Comparison of ENCODE assay signal across 18 mouse cellular contexts in the genomic region with DNA sequence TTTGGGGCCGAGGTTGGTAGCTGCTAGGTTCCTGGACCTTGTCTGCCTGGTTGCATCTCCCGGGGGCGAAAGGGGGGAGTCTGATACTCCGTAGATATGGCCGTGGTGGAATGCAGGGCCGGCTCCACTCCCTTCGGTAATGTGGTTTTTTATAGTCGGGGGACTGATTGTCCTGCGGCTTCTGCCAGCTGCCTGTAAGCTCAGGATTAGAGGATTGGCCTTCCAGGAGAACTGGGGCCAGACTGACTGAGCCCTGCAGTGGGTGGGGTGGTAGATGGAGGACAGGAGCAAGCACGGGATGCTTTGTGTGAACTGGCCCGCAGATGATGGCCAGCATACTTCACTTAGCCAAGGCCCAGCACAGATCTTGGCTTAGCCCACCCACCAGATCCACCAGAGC. TPM values are rescaled to one million over a fixed set of nuclear protein-coding genes. Genes with fewer than 3 reads are reported as not detected.
DNase-seq lines count a peak whose midpoint lies in the region; ATAC-seq and TF ChIP-seq lines count a peak whose summit lies in the region.
"Had no signal": no experiment of that assay in that cellular context is flagged by ENCODE, and none has a peak within 500 bp of the region (broad histone marks: within the 10 kb centered on the region; RNA-seq: fewer than 3 reads in every experiment).

No protein-coding gene starts in this region.

- DNase-seq in gastrocnemius, postnatal 25 days: peak; percentile 69
- DNase-seq in gastrocnemius, postnatal 4 days (ENCODE audit: low spot score in 2 of 2): no peak
- DNase-seq in heart, postnatal 0 days (ENCODE audit: low spot score): no peak
- no peak for DNase-seq in spleen, postnatal 36 days (ENCODE audit: low spot score in 2 of 2)

- TF ChIP-seq CTCF in heart, postnatal 0 days (IDR thresholded peaks at IDR 0.05; ENCODE audit: low read depth): no peak

- H3K9ac ChIP-seq in heart, postnatal 0 days (replicated peaks; ENCODE audit: low read depth, low read length): peak overlapping the region; percentile 26
- no peak overlapping the region for H3K9ac ChIP-seq in heart, embryonic 12.5 days
- H3K9ac ChIP-seq: embryonic facial prominence, embryonic 13.5 days; forebrain, embryonic 12.5 days; heart, embryonic 15.5 days; hindbrain, embryonic 12.5 days had no signal

- ATAC-seq in heart, postnatal 0 days (ENCODE audit: insufficient read depth, low read depth): peak; percentile 11; the same call in 1 of the 2 replicates
- no peak for ATAC-seq in heart, embryonic 12.5 days (ENCODE audit: insufficient number of reproducible peaks, low FRiP score)
- ATAC-seq: activated CD4-positive, CD25-positive, alpha-beta regulatory T cell, adult 4 months; forebrain, embryonic 16.5 days; hindbrain, embryonic 16.5 days; inflammation-experienced regulatory T-cells, adult 6 months; intestine, postnatal 0 days had no signal

- H3K79me2 ChIP-seq in myocyte (ENCODE audit: control insufficient read depth, insufficient read depth): no peaks in the 10 kb centered on the region

- no peak overlapping the region for H3K4me2 ChIP-seq in heart, postnatal 0 days (ENCODE audit: low read depth, low read length)
- H3K4me2 ChIP-seq in heart, embryonic 12.5 days: no peak overlapping the region
- H3K4me2 ChIP-seq in myocyte (ENCODE audit: low read depth): peak overlapping the region; percentile 62
- H3K4me2 ChIP-seq: embryonic facial prominence, embryonic 13.5 days; forebrain, embryonic 12.5 days; heart, embryonic 15.5 days; hindbrain, embryonic 12.5 days had no signal

- peak overlapping the region; percentile 46 for H3K27ac ChIP-seq in heart, postnatal 0 days (ENCODE audit: low read depth)
- no peak overlapping the region for H3K27ac ChIP-seq in heart, embryonic 12.5 days (ENCODE audit: poor library complexity, severe bottlenecking)
- H3K27ac ChIP-seq: embryonic facial prominence, embryonic 13.5 days; forebrain, embryonic 12.5 days; heart, embryonic 15.5 days; hindbrain, embryonic 12.5 days had no signal

- peaks cover 52% of the 10 kb centered on the region for H3K36me3 ChIP-seq in heart, postnatal 0 days (replicated peaks; ENCODE audit: control insufficient read depth, insufficient read depth, low read length)
- peaks cover 23% of the 10 kb centered on the region for H3K36me3 ChIP-seq in heart, embryonic 12.5 days
- H3K36me3 ChIP-seq in myocyte (ENCODE audit: control insufficient read depth, insufficient read depth): peaks cover 20% of the 10 kb centered on the region
- H3K36me3 ChIP-seq: embryonic facial prominence, embryonic 13.5 days; forebrain, embryonic 12.5 days; hindbrain, embryonic 12.5 days had no signal

- H3ac ChIP-seq in myocyte (ENCODE audit: control insufficient read depth, insufficient read length): no peak overlapping the region

- 0 out of 2 replicates have a peak, but pooled peaks cover 7% of the 10 kb centered on the region for H3K4me1 ChIP-seq in heart, postnatal 0 days (ENCODE audit: control insufficient read depth, insufficient read depth)
- H3K4me1 ChIP-seq in heart, embryonic 12.5 days (replicated peaks): 0 out of 2 replicates have a peak, but pooled peaks cover 5% of the 10 kb centered on the region
- H3K4me1 ChIP-seq: embryonic facial prominence, embryonic 13.5 days had no signal

- TF ChIP-seq POLR2A in myocyte (IDR thresholded peaks at IDR 0.05; ENCODE audit: insufficient read length, low read depth): peak; percentile 37

- no peak for TF ChIP-seq EP300 in heart, postnatal 0 days (IDR thresholded peaks at IDR 0.05; ENCODE audit: low read depth)

- no peaks in the 10 kb centered on the region for H3K9me3 ChIP-seq in heart, postnatal 0 days (replicated peaks; ENCODE audit: control insufficient read depth, low read length)
- H3K9me3 ChIP-seq in heart, embryonic 12.5 days (replicated peaks): no peaks in the 10 kb centered on the region
- H3K9me3 ChIP-seq: embryonic facial prominence, embryonic 13.5 days; forebrain, embryonic 12.5 days; heart, embryonic 15.5 days; hindbrain, embryonic 12.5 days had no signal

- H3K27me3 ChIP-seq in heart, postnatal 0 days (ENCODE audit: control insufficient read depth, insufficient read depth, low read length): no peaks in the 10 kb centered on the region
- H3K27me3 ChIP-seq in heart, embryonic 12.5 days (replicated peaks): peaks cover 11% of the 10 kb centered on the region
- no peaks in the 10 kb centered on the region for H3K27me3 ChIP-seq in myocyte (ENCODE audit: control insufficient read depth, insufficient read depth, insufficient read length)
- H3K27me3 ChIP-seq: heart, embryonic 15.5 days; Patski had no signal

- 47% methylated on average over 11 of the region's 11 CpGs for WGBS in heart, postnatal 0 days
- 59% methylated on average over 11 of the region's 11 CpGs for WGBS in heart, embryonic 12.5 days

- no peak overlapping the region for H3K4me3 ChIP-seq in heart, postnatal 0 days (ENCODE audit: low read depth, low read length)
- H3K4me3 ChIP-seq in heart, embryonic 12.5 days: no peak overlapping the region
- no peak overlapping the region for H3K4me3 ChIP-seq in myocyte
- H3K4me3 ChIP-seq: embryonic facial prominence, embryonic 13.5 days; forebrain, embryonic 12.5 days; heart, embryonic 15.5 days; hindbrain, embryonic 12.5 days had no signal

TF ChIP-seq in myocyte, 11 proteins besides CTCF, POLR2A, EP300 and RAD21:
- TF ChIP-seq MYOG (IDR thresholded peaks at IDR 0.05; ENCODE audit: control insufficient read depth in 1 of 3, insufficient read depth in 1 of 3, insufficient read length in 2 of 3, low read depth in 2 of 3) (peak in 2 of 3 experiments; percentile 47 to 82), TCF12 (IDR thresholded peaks at IDR 0.05; ENCODE audit: insufficient read depth, poor library complexity, severe bottlenecking) (peak; percentile 61), MYOD1 (IDR thresholded peaks at IDR 0.05; ENCODE audit: control insufficient read depth in 1 of 3, insufficient read length in 2 of 3, low read depth in 2 of 3) (peak in 2 of 3 experiments; percentile 35 to 64), MAX (IDR thresholded peaks at IDR 0.05; ENCODE audit: low read depth) (no peak)

RNA-seq across cellular contexts. Expression of gene Dok7, which starts 16.7 kb away (rescaled TPM):
- 10 to 100 TPM; 19.9 to 29.3 TPM for total RNA-seq in gastrocnemius, postnatal 25 days (2021)
- 10 to 100 TPM; 32.1 to 32.2 TPM for total RNA-seq in gastrocnemius, postnatal 4 days (2021)
- total RNA-seq in heart, postnatal 0 days (2014; rRNA removed; ENCODE audit: low replicate concordance): 27.7 and 37.7 TPM in 2 replicates
- 14.1 and 15.0 TPM in 2 replicates for polyA plus RNA-seq in heart, postnatal 0 days (2015; fragmentation: Nextera tagmentation; extraction: Ambion mirVana)
- 7.0 and 7.6 TPM in 2 replicates for polyA plus RNA-seq in heart, embryonic 12.5 days (2016; fragmentation: Nextera tagmentation; extraction: Ambion mirVana)
- polyA plus RNA-seq in myocyte (2012; fragmentation: generic; extraction: Trizol): 49.5 TPM
- total RNA-seq: CH12.LX; granulocyte monocyte progenitor cell, adult 5-6 weeks had no signal
- polyA plus RNA-seq: activated CD4-positive, CD25-positive, alpha-beta regulatory T cell, adult 4 months had no signal

RNA-seq across cellular contexts. Expression of gene Hgfac, which starts 31.9 kb away (rescaled TPM):
- under 1 TPM in 1 of 2 experiments, not detected in 1; 0.46 TPM for total RNA-seq in gastrocnemius, postnatal 25 days (2021)
- 1 to 10 TPM in 1 of 2 experiments, under 1 TPM in 1; 0.98 to 1.2 TPM for total RNA-seq in gastrocnemius, postnatal 4 days (2021)
- total RNA-seq in heart, postnatal 0 days (2014; rRNA removed; ENCODE audit: low replicate concordance): 0.19 TPM in 1 of 2 replicates, not detected in the other
- 0.16 and 0.36 TPM in 2 replicates for polyA plus RNA-seq in heart, postnatal 0 days (2015; fragmentation: Nextera tagmentation; extraction: Ambion mirVana)
- 0.42 and 1.5 TPM in 2 replicates for polyA plus RNA-seq in heart, embryonic 12.5 days (2016; fragmentation: Nextera tagmentation; extraction: Ambion mirVana)
- 0.26 TPM for polyA plus RNA-seq in myocyte (2012; fragmentation: generic; extraction: Trizol)
- total RNA-seq: CH12.LX had no signal

RNA-seq across cellular contexts. Expression of gene Lrpap1, which starts 32.3 kb away (rescaled TPM):
- total RNA-seq in gastrocnemius, postnatal 25 days (2021): 10 to 100 TPM; 22.2 to 35.2 TPM
- 10 to 100 TPM; 43.4 to 52.1 TPM for total RNA-seq in gastrocnemius, postnatal 4 days (2021)
- 35.9 and 43.7 TPM in 2 replicates for total RNA-seq in heart, postnatal 0 days (2014; rRNA removed; ENCODE audit: low replicate concordance)
- 85.8 TPM in 2 replicates for polyA plus RNA-seq in heart, postnatal 0 days (2015; fragmentation: Nextera tagmentation; extraction: Ambion mirVana)
- 142 and 147 TPM in 2 replicates for polyA plus RNA-seq in heart, embryonic 12.5 days (2016; fragmentation: Nextera tagmentation; extraction: Ambion mirVana)
- polyA plus RNA-seq in myocyte (2012; fragmentation: generic; extraction: Trizol): 46.2 TPM
